Mouse (Mus musculus) left cerebral cortex, adult 18-20 months (tissue): ENCODE measurements at regions not wholly inside any gene's neighbourhood (a gene's known extent, or its start where the extent isn't known, plus 50 kb on each side); places are given as distances from the start of the nearest gene placed in this dataset.

ENCODE experiments used
- DNase-seq, 2 experiments: peaks; one replicate each; pipeline ENCODE4 v3.0.0; 2021 to 2022; ENCODE audit warnings: low spot score in 2 of 2, mixed read lengths in 1 of 2

GRCm38 (mm10) chr5:115790436-115790835 is 54.6 kb upstream of the Cit start:
- DNase-seq = peak; percentile 76 to 80
